Mouse (Mus musculus) ES-E14 (cell line): ENCODE data around the gene Sptbn1.

Experiments
- MAFK ChIP-seq: IDR thresholded peaks from 2 replicates; pipeline ENCODE4 v1.6.1; 2014; ENCODE audit warnings: mild to moderate bottlenecking, low read depth, low read length, inconsistent platforms; ENCODE audit not compliant: insufficient read depth
- ZNF384 ChIP-seq: IDR thresholded peaks from 2 replicates; pipeline ENCODE4 v1.6.1; 2012; ENCODE audit warnings: low read depth, low read length, inconsistent platforms

- TF ChIP-seq MAFK (no peak), ZNF384 (no peak)
Measured at GRCm38 (mm10) chr11:30163870-30164269, 104.1 kb downstream of the Sptbn1 start.
